Mouse (Mus musculus) mesoderm, embryonic 11.5 days (tissue): ENCODE data around the gene Sox5.

ENCODE experiments used
- DNase-seq: peaks from one replicate; pipeline ENCODE4 v3.0.0-alpha.2; 2012; ENCODE audit warnings: low read depth, low spot score

Sox5 gene

DNA sequence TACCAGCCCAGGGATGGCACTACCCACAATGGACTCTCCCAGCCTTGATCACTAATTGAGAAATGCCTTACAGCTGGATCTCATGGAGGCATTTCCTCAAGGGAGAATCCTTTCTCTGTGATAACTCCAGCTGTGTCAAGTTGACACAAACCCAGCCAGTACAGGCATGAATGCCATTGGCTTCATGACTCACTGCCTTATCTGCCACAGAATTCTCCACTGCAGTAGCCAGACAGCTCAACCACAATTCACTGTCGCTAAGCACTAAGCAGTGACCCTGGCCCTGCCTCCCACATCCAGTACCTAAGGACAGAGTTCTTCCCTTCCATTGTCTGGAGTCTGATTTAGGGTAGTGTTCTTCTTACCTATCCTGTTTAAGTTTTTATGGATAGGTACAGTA is 65.4 kb downstream of the Sox5 start:
- DNase-seq = no peak

DNA sequence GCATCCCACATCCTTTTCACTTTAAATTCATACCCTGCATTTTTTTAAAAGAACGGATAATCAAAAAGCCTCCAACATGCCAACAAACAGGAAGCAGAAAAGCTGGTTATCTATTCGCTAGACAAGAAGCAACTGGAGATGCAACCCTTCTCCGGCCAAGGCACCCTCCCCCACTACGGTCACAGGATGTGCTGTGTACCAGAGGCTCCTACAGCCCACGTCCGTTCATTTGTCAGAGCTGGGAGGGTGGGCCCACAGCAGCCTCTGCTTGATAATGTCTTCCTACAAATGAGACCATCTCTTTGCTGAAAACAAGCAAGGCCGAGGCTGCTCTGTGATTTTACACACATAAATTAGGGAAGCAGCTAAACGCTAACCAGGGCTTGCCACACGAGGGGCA is 69.9 kb downstream of the Sox5 start:
- no peak for DNase-seq

DNA sequence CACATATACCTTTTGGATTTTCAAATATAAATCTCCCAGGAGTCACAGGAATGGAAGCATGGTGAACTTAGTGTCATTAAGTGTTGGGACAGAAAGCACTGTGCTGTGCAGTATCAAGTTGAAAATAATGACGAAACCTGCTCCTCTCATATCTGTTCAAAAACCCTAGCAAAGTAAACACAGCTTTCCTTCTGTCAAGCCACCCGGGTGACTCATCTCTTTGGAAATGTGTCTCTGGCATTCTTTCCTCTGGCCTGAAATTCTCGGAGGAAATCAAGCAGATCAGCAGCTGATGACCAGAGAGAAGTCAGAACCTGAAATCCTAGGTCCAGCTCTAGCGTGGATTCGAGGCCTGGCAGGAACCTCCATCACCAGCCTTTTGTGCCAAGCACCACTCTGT is 71.0 kb downstream of the Sox5 start:
- peak; percentile 19 for DNase-seq

DNA sequence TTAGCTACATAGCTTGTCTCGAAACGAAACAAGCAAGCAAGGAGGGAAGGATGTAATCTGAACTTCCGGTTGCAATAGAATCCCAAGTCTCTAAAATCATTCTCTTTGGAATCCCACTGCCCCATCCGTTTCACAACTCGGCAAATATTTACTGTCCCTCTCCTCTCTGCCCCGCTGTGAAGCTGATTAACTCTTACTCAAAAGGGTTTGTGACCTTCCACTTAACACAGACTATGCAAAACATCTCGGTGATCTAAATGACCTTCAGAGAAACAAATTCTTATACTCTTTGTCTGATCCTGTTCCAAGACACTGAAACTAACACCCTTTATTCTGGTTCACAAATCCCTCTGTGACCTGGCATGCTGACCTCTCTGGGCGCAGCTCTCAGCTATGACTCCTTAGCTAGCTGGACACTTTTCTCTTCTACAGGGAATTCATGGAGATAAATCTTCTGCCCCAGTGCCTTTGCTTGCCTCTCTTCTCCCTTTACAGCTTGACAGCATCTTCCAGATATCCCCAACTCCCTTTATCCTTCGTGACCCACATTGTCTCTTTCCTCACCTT is 72.1 kb downstream of the Sox5 start:
- DNase-seq = no peak

DNA sequence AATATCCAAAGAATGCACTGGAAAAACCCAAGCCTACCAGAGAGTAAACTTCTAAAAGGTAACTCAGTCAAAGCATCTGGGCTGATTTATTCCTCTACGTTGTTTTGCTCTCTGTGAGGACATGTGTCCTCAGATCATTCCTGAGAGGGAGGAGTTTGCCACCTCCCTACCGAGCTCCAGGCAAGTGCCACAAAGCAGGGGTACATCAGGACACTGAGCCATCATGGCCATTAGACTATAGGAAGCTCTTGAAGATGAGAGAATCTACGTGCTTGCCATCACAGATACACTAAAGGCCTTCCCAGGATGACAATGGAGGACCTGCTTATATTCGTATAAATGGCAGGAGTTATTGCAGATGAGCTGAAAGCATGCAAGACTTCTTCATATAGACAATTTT is 73.4 kb downstream of the Sox5 start:
- DNase-seq = no peak

DNA sequence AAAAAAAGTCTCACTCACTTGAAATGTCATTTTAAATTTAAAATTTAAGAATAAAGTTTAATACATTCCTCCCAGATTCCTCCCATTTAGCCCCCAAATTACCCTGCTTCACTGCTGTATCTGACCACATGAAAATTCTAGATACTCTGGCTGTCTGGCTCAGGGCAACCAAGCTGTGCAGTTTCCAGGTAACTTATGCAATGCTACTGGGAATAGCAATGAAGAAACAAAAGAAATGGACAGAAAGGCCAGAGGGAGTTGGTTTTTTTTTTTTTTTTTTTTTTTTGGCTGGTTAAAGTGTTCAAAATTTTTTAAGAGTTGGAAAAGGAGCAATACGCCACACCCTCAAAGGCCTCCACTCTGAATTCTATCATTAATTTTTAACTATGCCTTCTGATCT is 73.8 kb downstream of the Sox5 start:
- DNase-seq = no peak

DNA sequence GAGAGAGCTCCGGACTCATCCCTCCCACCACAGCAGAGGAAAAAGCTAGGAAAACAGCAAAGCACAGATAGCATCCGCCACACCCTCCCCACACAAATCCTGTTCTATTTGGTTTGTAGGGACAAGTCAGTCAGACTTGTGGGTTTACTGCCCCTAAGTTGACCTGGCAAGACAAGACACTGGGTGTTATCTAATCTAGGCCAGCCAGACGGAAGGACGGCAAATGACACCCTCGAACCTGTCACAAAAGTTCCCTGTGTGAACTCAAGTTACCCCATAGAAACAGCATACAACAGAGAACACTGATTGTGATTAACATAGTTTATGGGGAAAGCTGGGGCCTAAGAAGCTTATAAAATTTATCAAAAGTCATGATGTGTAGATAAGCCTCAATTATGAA is 76.8 kb downstream of the Sox5 start:
- DNase-seq = no peak

DNA sequence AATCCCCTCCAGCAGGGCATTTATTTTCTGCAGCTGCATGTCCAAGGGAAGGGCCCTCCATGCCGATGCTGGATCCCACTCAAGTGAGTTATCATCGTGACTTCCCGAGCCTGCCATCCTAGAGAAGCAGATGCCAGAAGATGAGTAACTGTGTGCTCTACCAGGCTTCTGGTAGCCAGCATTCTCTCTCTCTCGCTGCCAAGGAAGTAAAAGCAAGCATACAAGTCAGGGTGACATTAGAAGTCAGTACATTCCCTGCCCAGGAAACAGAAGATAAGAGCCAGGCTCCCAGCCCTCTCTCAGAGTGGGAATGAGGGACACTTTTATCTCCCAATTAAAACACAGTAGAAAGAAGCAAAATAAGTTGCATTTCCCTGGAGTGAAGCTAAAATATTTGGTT is 86.1 kb downstream of the Sox5 start:
- DNase-seq = no peak

DNA sequence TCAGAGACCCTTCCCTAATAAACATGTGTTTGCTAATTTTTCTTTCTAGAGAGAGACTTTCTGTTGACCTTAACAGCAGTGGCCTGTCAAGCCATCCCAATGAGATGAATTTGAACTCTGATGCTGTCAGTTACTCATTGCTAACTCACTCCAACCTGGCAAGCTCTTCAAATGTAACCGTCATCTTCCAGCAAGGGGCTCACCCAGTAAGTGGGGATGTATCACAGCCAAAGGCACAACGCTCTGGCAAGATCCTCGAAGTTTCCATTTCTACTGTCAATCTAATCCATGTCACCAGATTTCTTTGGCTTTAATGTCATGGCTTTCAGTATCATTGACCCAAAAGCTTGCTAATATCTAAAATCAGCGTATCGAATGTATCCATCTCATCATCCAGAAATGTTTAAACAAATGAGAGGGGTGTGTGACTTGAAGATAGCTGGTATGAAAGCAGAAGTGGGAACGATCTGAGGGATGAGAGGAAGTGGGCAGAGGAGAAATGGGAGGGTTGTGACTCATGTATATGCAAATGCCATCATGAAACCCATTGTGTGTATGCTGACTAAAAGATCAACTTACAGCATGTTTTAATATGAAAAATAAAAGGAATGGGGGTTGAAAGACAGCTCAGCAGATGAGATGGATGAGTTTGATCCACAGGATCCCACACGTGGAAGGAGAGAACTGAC is 88.4 kb downstream of the Sox5 start:
- no peak for DNase-seq

DNA sequence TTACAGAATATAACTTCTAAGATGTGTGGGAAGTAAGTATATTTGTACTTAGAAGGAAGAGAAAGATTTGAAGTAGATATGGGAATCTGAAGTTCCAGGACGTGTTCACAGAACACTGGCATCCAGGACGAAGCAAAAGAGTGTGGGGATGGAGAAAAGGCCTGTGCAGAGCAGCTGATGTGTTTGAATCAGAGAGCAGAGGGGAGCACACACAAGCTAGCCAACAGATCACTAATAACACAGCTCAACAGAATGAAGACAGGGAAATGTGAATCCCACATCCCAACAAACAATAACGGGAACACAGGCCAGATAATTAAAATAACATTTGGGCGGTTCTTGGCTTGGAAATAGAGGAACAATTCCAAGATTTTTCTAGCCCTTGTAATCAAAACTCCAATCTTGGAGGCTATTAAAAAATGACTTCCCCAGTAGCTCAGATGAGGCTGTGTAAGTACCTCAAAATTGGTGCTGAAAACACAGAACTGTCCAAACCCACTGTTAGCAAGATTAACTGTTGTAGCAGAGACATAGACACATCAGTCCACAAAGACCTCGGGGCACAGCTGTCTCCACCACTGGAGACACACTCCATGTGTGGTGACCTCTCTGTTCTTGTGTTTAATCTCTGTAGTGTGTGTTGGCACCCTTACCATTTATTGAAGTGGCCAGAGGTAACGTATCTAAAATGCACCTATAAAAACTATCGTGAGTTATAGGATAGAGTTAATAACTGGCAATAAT is 90.3 kb downstream of the Sox5 start:
- DNase-seq = no peak

DNA sequence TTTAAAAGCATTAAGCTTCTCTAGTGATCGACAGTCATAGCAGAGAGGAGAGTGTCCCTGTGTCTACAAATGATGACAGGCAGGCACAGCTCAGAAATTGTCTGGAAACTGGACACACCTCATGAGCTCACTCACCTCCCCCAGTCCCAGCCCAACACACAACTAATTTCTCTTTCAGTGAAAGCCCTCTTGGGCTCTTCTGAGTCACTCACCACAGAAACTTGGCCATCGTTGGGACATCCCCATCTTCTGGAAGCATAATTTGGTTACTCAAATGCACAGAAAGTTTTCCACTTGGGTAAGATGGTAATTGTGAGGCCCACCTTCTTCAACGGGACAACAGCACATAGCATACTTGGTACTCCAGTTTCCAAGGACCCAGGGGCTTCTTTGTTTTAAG is 92.7 kb downstream of the Sox5 start:
- no peak for DNase-seq

DNA sequence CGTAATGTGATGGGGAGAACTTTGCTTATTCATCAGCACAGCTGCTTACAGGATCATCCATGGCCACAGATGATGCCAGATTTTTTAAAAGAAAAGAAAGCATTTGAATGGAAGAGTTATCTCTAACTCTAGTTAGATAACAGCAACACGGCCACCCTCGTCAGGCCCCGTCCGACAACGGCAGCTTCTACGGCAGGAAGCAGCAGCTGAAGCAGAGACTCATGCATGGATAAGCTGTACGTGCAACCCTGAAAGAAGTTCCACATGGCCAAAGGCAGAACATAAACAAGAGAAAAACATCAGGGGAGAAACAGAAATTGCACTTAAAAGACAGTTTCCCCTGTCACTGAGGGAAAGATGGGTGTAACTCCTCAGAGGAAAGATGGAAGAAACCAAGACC is 94.1 kb downstream of the Sox5 start:
- no peak for DNase-seq

DNA sequence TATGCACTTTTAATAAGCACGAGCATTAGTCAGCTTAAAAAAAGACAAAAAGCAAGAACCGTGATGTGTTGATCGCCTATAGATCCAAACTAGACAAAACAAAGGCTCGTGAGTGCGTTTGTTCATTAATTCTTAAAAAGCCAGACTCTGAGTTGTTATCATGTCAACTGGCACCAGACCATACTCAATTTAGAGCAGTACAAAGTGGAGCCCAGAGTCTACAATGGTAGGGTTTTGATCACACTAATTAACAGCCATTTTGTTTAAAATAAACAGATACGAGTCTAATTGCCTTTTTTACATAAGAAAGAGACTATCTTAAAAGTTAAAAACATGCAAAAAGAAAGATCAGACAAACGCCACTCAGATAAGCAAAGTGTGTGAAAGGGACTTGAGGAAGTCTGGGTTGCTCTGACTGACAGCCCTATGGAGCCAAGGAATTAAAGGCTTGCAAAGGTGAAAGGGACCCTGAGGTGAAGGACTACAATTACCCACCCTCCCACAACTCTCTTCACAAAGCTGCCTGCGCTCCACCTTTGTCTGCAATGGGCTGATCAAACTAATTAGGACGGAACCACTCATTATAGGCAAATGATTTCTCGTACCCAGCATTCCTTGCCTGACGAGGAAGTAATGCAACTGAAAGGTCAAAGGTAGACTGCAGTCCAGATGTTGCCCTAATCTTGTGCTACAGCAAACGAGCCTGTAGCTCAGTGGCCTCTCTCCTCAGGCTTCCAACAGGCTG is 100.6 kb downstream of the Sox5 start:
- DNase-seq = no peak

DNA sequence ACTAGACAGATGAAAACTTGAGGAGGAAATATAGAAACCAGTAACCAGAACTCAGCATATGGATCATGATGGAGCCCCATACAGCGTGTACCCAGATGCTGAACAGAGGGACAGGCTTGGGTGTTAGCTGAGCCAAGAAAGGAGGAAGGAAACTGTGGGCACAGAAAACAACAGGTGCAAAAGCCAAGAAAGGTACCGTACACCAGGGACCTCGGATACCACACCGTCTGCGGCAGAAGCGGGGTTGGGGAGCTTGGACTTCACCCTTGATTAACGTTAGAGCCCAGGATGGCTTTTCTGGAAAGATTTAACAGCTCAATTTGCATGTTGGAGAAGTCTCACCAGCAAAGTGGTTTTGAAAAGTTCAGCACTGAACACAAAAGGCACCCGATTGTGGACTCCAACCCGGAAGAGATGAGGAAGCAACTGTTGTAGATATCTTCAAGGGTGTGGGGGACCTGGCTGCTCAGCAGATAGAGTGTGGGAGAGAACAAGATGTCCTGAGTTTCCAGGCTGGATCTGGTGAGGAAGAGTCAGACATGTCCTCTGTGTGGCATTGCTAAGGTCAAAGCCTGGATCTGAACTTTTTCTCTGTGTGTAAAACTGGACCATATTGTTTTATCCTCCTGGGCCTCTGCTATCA is 104.2 kb downstream of the Sox5 start:
- DNase-seq = no peak

DNA sequence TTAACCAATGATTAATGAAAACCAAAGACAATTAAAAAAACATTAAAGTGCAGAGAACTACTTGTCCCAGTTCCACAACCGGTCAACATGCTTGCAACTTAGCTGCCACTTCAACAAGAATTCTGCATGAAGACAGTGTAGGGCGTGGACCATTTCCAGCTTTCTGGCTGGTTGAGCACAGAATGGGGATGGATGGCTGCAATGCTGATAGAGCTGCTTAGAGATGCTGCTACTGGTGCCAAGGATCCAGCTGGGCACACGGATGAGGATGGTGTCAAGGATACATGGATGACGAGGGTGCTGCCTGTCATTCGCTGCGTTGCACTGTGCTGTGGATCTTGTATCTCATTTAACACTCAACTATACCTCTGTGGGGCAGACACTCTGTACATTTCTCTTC is 106.7 kb downstream of the Sox5 start:
- no peak for DNase-seq

DNA sequence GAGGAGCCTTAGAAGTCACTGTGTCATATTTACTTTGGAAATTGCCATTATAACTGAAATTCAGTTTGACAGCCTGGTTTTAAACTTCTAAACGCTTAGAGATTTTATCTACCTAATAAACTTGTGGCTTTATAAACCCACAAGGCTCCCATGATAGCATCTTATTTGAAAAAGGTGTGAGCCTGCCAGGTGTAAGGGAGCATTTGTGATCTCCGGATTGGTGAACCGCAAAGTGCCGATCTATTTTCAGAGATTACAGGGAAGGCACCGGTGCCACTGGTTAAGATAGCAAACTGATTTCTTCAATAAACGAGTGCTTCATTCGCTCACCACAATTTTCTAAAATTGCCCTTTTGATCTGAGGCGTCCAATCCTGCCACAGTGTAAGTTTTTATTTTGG is 107.9 kb downstream of the Sox5 start:
- no peak for DNase-seq

DNA sequence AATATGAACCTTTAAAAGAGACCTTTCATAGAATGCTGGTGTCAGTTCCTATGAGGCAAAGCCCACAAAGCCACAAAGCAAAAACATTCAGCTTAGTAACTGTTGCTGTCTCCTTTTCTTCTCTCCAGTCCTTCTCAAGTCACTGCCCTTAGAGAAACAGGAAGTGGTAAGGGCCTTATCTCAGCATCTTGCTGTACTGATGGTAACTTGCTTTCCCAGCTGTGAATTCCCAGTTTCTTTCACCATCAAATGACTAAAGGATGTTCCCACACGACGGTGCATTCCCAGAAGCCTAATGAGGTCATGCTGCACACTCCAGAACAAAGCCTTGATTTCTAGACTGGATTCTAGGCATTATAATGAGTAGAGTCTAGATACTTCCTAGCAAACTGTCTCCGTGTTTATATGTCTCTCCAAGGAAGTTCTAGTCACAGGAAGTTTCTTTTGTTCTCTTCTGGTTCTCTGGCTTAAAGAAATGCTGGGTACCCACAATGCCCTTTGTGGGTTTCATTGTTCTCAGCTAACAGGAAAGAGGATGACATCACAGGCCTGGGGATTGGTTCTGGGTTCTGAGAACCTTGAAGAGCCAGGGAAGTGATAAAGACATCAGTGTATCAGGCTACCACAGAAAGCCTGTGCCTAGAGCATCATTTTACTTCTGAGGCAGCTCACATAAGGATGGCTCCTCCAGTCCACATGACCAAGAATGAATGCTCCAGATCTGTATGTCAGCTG is 111.2 kb downstream of the Sox5 start:
- no peak for DNase-seq

DNA sequence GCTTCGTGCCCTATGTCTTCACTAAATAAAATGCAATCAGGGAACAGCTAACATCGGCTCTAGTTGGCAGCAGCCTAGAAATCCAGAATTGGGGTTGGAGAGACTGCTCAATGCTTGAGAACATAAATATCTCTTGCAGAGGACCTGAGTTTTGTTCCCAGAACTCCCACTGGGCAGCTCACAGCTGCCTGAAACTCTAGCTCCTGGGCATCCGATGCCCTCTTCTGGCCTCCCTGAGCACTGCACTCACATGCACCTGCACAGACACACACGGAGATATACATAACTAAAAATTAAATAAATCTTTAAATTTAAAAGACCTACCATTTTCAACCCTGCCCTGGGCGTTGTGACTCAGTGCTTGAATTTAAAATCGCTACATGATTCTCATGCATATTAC is 115.2 kb downstream of the Sox5 start:
- DNase-seq = no peak

DNA sequence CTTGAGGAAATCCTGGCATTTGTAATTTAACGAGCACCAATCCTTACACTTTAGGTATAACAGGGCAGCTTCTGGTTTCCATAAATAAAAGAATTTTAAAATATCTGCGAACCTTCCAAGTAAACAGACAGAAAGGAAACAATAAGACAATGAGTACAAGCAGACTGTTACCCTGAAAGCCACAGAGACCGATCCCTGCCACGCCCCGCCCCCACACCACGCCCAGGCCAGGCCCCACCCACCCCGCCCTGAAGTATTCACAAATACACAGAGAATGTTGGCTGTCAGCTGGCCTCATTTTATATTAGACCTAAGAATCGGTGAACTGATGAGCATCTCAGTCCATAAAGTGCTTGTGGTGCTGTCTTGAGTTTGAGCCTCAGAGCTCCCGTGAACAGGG is 117.0 kb downstream of the Sox5 start:
- no peak for DNase-seq

DNA sequence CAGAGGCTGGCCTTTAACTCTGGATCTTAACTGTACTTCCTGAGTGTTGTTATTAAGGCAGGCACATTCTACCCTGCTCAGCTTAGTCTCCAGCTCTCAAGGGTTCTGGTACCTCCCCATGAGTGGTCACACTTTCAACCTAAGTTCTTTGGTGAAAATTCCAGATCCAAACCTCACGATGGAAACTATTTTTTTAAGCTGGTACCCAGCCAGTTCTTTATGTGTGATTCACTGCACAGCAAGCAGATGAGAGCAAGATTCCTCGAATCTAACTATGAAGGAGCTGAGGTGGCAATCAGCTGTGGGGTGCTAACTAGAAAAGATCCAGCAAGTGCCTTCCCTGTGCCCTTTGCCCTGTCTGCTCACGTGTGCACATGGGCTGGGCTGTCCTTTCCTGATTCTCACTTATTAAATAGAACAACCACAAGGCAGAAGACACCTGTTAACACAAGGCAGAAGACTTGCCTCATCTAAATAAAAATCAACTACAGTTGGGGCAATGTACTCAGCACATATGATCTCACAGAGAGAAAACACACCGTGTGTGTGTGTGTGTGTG is 118.2 kb downstream of the Sox5 start:
- DNase-seq = no peak
